Mouse (Mus musculus) liver, embryonic 14.5 days (tissue): ENCODE data around the gene Glt1d1.

Experiments
- CTCF ChIP-seq: IDR thresholded peaks from 2 replicates; pipeline ENCODE4 v1.5.1; 2016; ENCODE audit warnings: antibody characterized with exemption, low read depth, control low read depth
- EP300 ChIP-seq: IDR thresholded peaks from 2 replicates; pipeline ENCODE4 v1.6.1; 2016; ENCODE audit warnings: antibody characterized with exemption, low read depth

DNA sequence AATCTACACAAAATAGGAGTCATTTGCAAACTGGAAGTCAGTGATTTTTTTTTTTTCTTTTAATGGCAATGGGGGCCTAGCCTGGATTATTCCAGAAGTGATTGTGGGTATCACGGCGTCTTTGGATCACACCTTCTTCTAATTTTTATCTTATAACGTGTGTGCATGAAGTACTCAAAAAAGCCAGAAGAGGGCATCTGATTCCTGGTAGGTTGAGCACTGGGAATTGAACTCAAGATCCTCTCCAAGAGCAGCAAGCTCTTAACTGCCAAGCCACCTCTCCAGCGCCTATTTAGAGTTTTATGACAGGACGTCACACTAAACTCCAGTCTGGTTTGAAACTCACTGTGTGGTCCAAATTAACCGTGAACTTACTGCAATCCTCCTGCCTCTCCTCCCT is 44.2 kb upstream of the Glt1d1 start:
- TF ChIP-seq CTCF (no peak), EP300 (no peak)
